Mouse (Mus musculus): ENCODE measurements around the gene Olfr317.
"Not testable (repeated sequence)": the region's sequence is repeated elsewhere in the genome, so short reads cannot be mapped to it uniquely, and the experiment has no call there.

Gene Olfr317

DNA sequence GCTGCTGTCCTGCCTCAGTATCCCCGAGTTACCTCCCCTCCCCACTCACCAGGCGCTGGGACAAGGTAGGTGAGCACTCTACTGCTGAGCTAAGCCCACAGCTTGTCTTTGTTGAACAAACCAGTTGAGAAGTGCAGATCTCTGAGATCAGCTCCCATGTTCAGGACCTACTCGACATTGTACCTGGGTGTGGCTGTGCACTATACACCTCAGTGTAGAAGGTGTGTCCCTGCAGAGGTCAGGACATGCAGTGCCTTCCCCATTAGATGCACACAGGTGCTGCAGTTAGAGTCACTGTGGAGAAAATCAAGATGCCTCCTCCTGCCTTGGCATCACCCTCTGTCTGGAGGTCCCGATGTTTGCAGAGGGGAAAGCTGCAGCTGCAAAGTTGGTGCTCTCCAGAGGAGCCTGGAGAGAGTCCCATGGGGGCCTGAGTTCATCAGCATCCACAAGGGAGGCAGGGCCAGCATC, at the start of gene Olfr317:
Gene Olfr317 (minus strand): TSS at position 421 of the 471 bp plus-strand sequence.
- DNase-seq (ENCODE audit: extremely low spot score, low read depth, low spot score): no peak

GRCm38 (mm10) chr11:58788346-58788745, 49.3 kb upstream of the Olfr317 start:
- no peak for DNase-seq (ENCODE audit: extremely low spot score, low read depth, low spot score)

DNA sequence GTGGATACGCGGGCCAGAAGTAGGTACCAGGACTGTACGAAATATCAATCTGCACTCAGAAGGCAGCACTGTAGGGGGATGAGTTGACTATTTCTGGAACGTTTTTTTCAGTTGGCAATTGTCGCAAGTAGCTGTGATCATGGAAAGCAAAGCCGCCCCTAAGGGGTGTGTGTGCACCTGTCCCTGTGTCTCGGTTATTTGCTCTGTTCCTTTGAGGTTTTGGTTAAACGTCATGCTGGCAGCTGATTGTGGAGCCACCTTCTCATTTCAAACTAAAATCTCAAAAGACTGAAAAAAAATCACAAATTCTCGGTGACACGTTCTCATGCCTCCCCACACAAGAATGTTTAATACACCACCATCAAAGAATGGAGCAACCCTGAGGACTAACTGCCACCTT, 48.6 kb upstream of the Olfr317 start:
- DNase-seq (ENCODE audit: extremely low spot score, low read depth, low spot score): no peak

- DNase-seq (ENCODE audit: extremely low spot score, low read depth, low spot score): no peak
Observed at GRCm38 (mm10) chr11:58784182-58784581, 45.2 kb upstream of the Olfr317 start.

DNA sequence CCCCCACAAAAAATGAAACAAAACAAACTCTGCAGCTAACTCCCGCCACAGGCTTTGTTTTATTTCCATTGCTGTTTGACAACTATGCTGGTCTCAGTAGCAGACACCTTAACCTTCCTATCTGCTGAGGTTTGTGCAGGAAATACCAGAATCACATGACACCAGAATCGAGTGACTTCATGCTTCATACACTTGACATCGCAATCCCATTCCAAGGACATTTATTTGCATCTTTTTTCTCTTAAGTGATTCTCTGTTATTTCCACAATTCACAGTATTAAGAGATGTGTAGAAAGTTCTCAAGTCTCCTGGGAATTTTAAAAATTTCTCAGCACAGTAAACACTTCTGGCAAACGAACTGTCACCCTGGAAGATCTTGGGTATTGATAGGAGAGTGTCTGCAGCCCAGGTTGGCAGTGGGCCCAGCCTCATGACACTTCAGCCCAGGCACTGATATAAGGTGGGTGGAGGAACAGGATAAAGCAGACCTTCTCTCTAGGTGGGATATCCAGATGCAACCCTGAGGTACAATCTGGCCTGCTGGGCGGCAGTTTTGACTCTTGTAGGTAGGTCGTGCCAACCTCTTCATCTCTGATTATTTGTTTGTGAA, 43.6 kb upstream of the Olfr317 start, which contains the start of gene Olfr314:
Gene Olfr314 (plus strand): TSS at position 473 of the 610 bp plus-strand sequence.
- no peak for DNase-seq (ENCODE audit: extremely low spot score, low read depth, low spot score)

GRCm38 (mm10) chr11:58772888-58773287, 33.9 kb upstream of the Olfr317 start, which contains the start of gene Olfr315:
Gene Olfr315 (plus strand): TSS chr11:58773188.
- no peak for DNase-seq (ENCODE audit: extremely low spot score, low read depth, low spot score)

DNA sequence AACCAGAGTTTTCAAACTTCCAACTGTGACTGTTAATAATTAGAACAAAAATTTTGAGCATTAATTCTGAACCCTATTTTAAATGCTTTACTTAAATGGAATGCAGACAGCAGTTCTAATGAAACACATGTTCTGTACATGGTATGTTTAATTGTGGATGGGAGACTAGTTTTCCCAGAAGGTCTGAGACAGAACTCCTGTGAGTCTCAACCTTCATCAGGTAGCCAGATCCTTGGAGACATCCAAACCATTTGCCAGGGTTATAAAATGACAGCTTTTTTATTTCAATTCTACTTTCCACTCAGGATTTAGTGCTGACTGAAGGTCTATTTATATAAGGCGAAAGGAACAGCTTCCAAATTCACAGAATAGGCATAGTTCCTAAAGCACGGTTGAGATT, 13.4 kb upstream of the Olfr317 start, which contains the start of gene Olfr316:
Gene Olfr316 (plus strand): TSS at position 301 of the 400 bp plus-strand sequence.
- no peak for DNase-seq (ENCODE audit: extremely low spot score, low read depth, low spot score)

DNA sequence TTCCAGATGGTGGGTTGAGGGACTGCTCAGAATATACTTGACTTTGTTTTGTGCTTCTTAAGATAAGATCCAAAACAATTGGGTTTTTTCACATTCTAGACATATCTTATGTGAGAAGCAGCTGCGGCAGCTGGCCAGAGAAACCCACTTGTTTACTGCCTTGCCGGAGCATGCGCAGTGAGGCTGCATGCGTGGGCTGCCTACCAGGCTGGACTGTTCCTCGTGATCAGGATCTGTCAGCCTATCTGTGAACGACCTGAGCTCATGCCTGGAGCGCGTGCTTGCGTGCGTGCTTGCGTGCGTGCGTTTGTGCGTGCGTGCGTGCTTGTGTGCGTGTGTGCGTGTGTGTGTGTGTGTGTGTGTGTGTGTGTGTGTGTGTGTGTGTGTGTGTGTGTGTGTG, 12.1 kb upstream of the Olfr317 start:
- not testable (repeated sequence) for DNase-seq (ENCODE audit: extremely low spot score, low read depth, low spot score)

DNA sequence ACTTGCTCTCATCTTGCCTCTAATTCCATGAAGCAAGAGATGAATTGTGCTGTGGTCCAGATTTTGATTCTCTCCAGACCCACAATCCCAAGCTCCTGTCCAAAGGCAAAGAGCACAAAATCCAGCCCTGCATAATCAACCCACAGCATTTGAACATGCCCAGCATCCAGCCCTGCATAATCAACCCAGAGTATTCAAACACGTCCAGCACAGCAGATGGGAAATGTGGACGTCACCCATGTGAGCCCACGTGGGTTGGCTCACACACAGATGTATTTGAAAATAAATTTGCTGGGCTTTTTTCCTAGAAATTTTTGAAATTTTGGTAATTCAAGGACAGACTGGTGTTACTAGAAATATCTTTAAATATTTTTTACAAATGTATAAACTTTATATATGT, 5.6 kb downstream of the Olfr317 start:
- DNase-seq (ENCODE audit: extremely low spot score, low read depth, low spot score): no peak

- not testable (repeated sequence) for DNase-seq (ENCODE audit: extremely low spot score, low read depth, low spot score)
Observed at GRCm38 (mm10) chr11:58727896-58728650, 10.9 kb downstream of the Olfr317 start.

GRCm38 (mm10) chr11:58723914-58724313, 15.1 kb downstream of the Olfr317 start, which contains the start of gene Olfr318:
Gene Olfr318 (minus strand): TSS chr11:58724014.
- DNase-seq (ENCODE audit: extremely low spot score, low read depth, low spot score): no peak

DNA sequence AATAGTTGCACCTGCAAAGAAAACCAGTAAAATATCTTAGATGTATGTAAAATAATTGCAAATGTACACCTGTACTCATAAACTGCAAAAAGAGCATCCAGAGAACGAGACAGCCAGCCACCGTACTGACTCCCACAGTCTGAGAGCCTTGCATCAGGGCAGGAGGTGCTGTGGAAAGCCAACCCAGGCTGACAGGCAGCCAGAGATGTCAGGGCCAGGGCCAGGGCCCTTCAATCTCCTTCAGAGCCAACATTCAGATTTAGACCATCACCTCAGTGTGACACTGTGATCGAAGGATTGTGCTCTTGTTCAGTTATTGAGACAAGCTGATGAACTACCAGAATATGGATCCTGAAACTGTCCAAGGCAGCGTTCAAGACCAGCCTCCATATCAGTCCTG, 19.3 kb downstream of the Olfr317 start:
- no peak for DNase-seq (ENCODE audit: extremely low spot score, low read depth, low spot score)

DNA sequence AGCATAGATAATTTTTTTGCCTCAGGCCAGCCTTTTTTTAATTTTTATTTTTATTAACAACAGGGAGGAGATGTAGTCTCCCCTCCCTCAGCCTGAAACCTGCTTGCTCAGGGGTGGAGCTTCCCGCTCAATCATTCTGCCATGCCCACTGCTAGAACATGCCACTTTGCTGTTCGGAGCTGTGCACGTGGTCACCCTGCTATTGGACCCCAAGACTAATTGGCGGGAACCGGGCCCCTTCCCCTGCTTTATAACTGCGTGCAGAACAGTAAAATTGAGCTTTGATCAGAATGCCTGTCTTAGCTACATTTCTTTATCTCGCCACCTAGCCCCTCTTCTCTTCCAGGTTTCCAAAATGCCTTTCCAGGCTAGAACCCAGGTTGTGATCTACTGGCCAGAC, 21.3 kb downstream of the Olfr317 start:
- DNase-seq (ENCODE audit: extremely low spot score, low read depth, low spot score): not testable (repeated sequence)

GRCm38 (mm10) chr11:58709086-58709485, 29.9 kb downstream of the Olfr317 start:
- DNase-seq (ENCODE audit: extremely low spot score, low read depth, low spot score): no peak

DNA sequence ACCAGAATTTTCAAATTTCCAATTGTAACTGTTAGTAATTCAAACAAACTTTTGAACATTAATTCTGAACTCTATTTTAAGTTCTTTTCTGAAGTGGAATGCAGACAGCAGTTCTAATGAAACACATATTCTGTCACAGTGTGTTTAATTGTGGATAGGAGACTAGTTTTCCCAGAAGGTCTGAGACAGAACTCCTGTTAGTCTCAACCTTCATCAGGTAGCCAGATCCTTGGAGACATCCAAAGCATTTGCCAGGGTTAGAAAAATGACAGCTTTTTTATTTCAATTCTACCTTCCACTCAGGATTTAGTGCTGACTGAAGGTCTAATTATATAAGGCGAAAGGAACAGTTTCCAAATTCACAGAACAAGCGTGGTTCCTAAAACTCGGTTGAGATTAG, 40.1 kb downstream of the Olfr317 start, which contains the start of gene Olfr319:
Gene Olfr319 (plus strand): TSS at position 301 of the 400 bp plus-strand sequence.
- DNase-seq (ENCODE audit: extremely low spot score, low read depth, low spot score): no peak
